Mouse (Mus musculus) kidney, embryonic 15.5 days (tissue): ENCODE data around the gene 0610009B22Rik. TPM values are rescaled to one million over a fixed set of nuclear protein-coding genes. Genes with fewer than 3 reads are reported as not detected.

Experiments
- ATAC-seq: fragments of 200-750 bp; cut with Nextera tagmentation; replicated peaks from 2 replicates; pipeline ENCODE4 v1.8.0; 2017; ENCODE audit warnings: moderate TSS enrichment; ENCODE audit not compliant: low FRiP score
- H3K27ac ChIP-seq: fragments of 300-500 bp; sonication (generic); 2 replicates; pipeline ENCODE4 v1.5.1; 2015; ENCODE audit warnings: mild to moderate bottlenecking, inconsistent platforms
- H3K27me3 ChIP-seq: fragments of 300-500 bp; sonication (generic); 2 replicates; pipeline ENCODE4 v1.6.1; 2015; ENCODE audit warnings: inconsistent platforms
- H3K36me3 ChIP-seq: fragments of 300-500 bp; sonication (generic); 2 replicates; pipeline ENCODE4 v1.6.1; 2015; ENCODE audit warnings: inconsistent platforms
- H3K4me1 ChIP-seq: fragments of 300-500 bp; sonication (generic); 2 replicates; pipeline ENCODE4 v1.6.1; 2015; ENCODE audit warnings: inconsistent platforms
- H3K4me2 ChIP-seq: fragments of 300-500 bp; sonication (generic); 2 replicates; pipeline ENCODE4 v1.6.1; 2015; ENCODE audit warnings: moderate library complexity, mild to moderate bottlenecking, inconsistent platforms
- H3K4me3 ChIP-seq: fragments of 300-500 bp; sonication (generic); replicated peaks from 2 replicates; pipeline ENCODE4 v1.5.1; 2015; ENCODE audit warnings: mild to moderate bottlenecking, inconsistent platforms
- H3K9ac ChIP-seq: fragments of 300-500 bp; sonication (generic); 2 replicates; pipeline ENCODE4 v1.6.1; 2015; ENCODE audit warnings: mild to moderate bottlenecking, inconsistent platforms
- H3K9me3 ChIP-seq: fragments of 300-500 bp; sonication (generic); replicated peaks from 2 replicates; pipeline ENCODE4 v1.6.1; 2016; ENCODE audit warnings: inconsistent platforms
- WGBS: fragments of 180-500 bp; shearing (Covaris S2); methylation state at CpG from one replicate; pipeline ENCODE4 v1.1.7; 2015; ENCODE audit warnings: mixed read lengths; 5-methylcytosine and 5-hydroxymethylcytosine counted together
- polyA plus RNA-seq: library from polyadenylated mRNA; unstranded; fragments of >200 nt; fragmentation: Nextera tagmentation; extraction: Ambion mirVana; gene quantifications from 2 replicates; pipeline ENCODE4 v1.2.1, GENCODE M21; 2015

Gene 0610009B22Rik
- polyA plus RNA-seq, 1 experiment from 2014 or later = 107 TPM

GRCm38 (mm10) chr11:51656798-51657521, 31.7 kb downstream of the 0610009B22Rik start:
- Histone ChIP-seq H3K9ac (no peak overlapping the region), H3K27ac (peak overlapping the region; percentile 45), H3K9me3 (no peaks in the 10 kb centered on the region), H3K36me3 (peaks cover 5% of the 10 kb centered on the region; the same call in 1 of the 2 replicates), H3K27me3 (no peaks in the 10 kb centered on the region), H3K4me3 (no peak overlapping the region), H3K4me2 (no peak overlapping the region), H3K4me1 (peaks cover 25% of the 10 kb centered on the region)
- WGBS = 44% methylated on average over 10 of the region's 10 CpGs
- ATAC-seq = peak; percentile 43

- H3K9ac ChIP-seq = no peak overlapping the region
- ATAC-seq = no peak
- WGBS = 95% methylated on average over 3 of the region's 3 CpGs
- no peak overlapping the region for H3K4me3 ChIP-seq
- H3K27me3 ChIP-seq = no peaks in the 10 kb centered on the region
- no peak overlapping the region for H3K4me2 ChIP-seq
- H3K4me1 ChIP-seq = peaks cover 38% of the 10 kb centered on the region
- no peak overlapping the region for H3K27ac ChIP-seq
- H3K36me3 ChIP-seq = peaks cover 5% of the 10 kb centered on the region; the same call in 1 of the 2 replicates
- H3K9me3 ChIP-seq = no peaks in the 10 kb centered on the region
Measured at GRCm38 (mm10) chr11:51654891-51655290, 33.8 kb downstream of the 0610009B22Rik start.

- Histone ChIP-seq H3K4me1 (peaks cover 44% of the 10 kb centered on the region), H3K9me3 (no peaks in the 10 kb centered on the region), H3K4me2 (no peak overlapping the region), H3K27me3 (no peaks in the 10 kb centered on the region), H3K27ac (no peak overlapping the region), H3K9ac (no peak overlapping the region), H3K36me3 (peaks cover 5% of the 10 kb centered on the region; the same call in 1 of the 2 replicates), H3K4me3 (no peak overlapping the region)
- ATAC-seq = no peak
- 72% methylated on average over 6 of the region's 6 CpGs for WGBS
Measured at GRCm38 (mm10) chr11:51653736-51654135, 34.9 kb downstream of the 0610009B22Rik start.

GRCm38 (mm10) chr11:51652889-51653418, 35.7 kb downstream of the 0610009B22Rik start:
- H3K4me2 ChIP-seq = no peak overlapping the region
- peaks cover 44% of the 10 kb centered on the region for H3K4me1 ChIP-seq
- no peaks in the 10 kb centered on the region for H3K27me3 ChIP-seq
- ATAC-seq = no peak
- no peak overlapping the region for H3K9ac ChIP-seq
- no peak overlapping the region for H3K4me3 ChIP-seq
- H3K36me3 ChIP-seq = peaks cover 5% of the 10 kb centered on the region; the same call in 1 of the 2 replicates
- H3K9me3 ChIP-seq = no peaks in the 10 kb centered on the region
- WGBS = 90% methylated on average over 4 of the region's 4 CpGs
- no peak overlapping the region for H3K27ac ChIP-seq

GRCm38 (mm10) chr11:51650691-51651515, 37.8 kb downstream of the 0610009B22Rik start, which contains the start of the genes N4bp3 and D930048N14Rik:
Gene N4bp3 (minus strand): TSS chr11:51650842.
Gene D930048N14Rik (plus strand): TSS chr11:51650954.
- Histone ChIP-seq H3K27me3 (no peaks in the 10 kb centered on the region), H3K4me2 (peak within 1 kb of the TSS; percentile 97), H3K27ac (peak within 1 kb of the TSS; percentile 83), H3K9me3 (no peaks in the 10 kb centered on the region), H3K36me3 (peaks cover 5% of the 10 kb centered on the region; the same call in 1 of the 2 replicates), H3K4me1 (peaks cover 50% of the 10 kb centered on the region), H3K9ac (peak within 1 kb of the TSS; percentile 68), H3K4me3 (peak within 1 kb of the TSS; percentile 61)
- peak; percentile 73 for ATAC-seq
- under 1% methylated on average over 70 of the region's 70 CpGs for WGBS

GRCm38 (mm10) chr11:51650261-51650660, 38.4 kb downstream of the 0610009B22Rik start:
- peak overlapping the region; percentile 68 for H3K9ac ChIP-seq
- no peaks in the 10 kb centered on the region for H3K27me3 ChIP-seq
- peak overlapping the region; percentile 97 for H3K4me2 ChIP-seq
- peak overlapping the region; percentile 61 for H3K4me3 ChIP-seq
- H3K36me3 ChIP-seq = peaks cover 10% of the 10 kb centered on the region
- H3K4me1 ChIP-seq = peaks cover 56% of the 10 kb centered on the region
- ATAC-seq = peak; percentile 30
- H3K27ac ChIP-seq = peak overlapping the region; percentile 83
- 0% methylated on average over 30 of the region's 30 CpGs for WGBS
- no peaks in the 10 kb centered on the region for H3K9me3 ChIP-seq

- Histone ChIP-seq H3K9ac (peak overlapping the region; percentile 68), H3K27ac (peak overlapping the region; percentile 83; the same call in 1 of the 2 replicates), H3K9me3 (no peaks in the 10 kb centered on the region), H3K27me3 (no peaks in the 10 kb centered on the region), H3K4me2 (peak overlapping the region; percentile 97), H3K4me3 (peak overlapping the region; percentile 61), H3K36me3 (peaks cover 14% of the 10 kb centered on the region), H3K4me1 (peaks cover 60% of the 10 kb centered on the region)
- 2% methylated on average over 7 of the region's 7 CpGs for WGBS
- 0 out of 2 replicates have a peak, but pooled peaks have one; percentile 19 for ATAC-seq
Measured at GRCm38 (mm10) chr11:51649889-51650199, 38.8 kb downstream of the 0610009B22Rik start.

GRCm38 (mm10) chr11:51649111-51649888, 39.4 kb downstream of the 0610009B22Rik start:
- ATAC-seq = no peak
- H3K4me1 ChIP-seq = peaks cover 60% of the 10 kb centered on the region
- WGBS = 33% methylated on average over 11 of the region's 11 CpGs

GRCm38 (mm10) chr11:51648566-51648965, 40.1 kb downstream of the 0610009B22Rik start:
- ATAC-seq = no peak
- H3K9ac ChIP-seq = peak overlapping the region; percentile 68; the same call in 1 of the 2 replicates
- peaks cover 62% of the 10 kb centered on the region for H3K4me1 ChIP-seq
- H3K9me3 ChIP-seq = no peaks in the 10 kb centered on the region
- H3K27ac ChIP-seq = peak overlapping the region; percentile 83
- H3K36me3 ChIP-seq = peaks cover 23% of the 10 kb centered on the region
- peak overlapping the region; percentile 61 for H3K4me3 ChIP-seq
- H3K27me3 ChIP-seq = no peaks in the 10 kb centered on the region
- 28% methylated on average over 3 of the region's 3 CpGs for WGBS
- peak overlapping the region; percentile 97 for H3K4me2 ChIP-seq

More at GRCm38 (mm10) chr11:51649111-51649888, 39.4 kb downstream of the 0610009B22Rik start:
- Histone ChIP-seq H3K36me3 (peaks cover 15% of the 10 kb centered on the region), H3K27ac (peak overlapping the region; percentile 83), H3K27me3 (no peaks in the 10 kb centered on the region), H3K9ac (peak overlapping the region; percentile 68), H3K4me3 (peak overlapping the region; percentile 61), H3K4me2 (peak overlapping the region; percentile 97), H3K9me3 (no peaks in the 10 kb centered on the region)

GRCm38 (mm10) chr11:51646751-51647667, 41.7 kb downstream of the 0610009B22Rik start:
- Histone ChIP-seq H3K4me3 (peak overlapping the region; percentile 5; the same call in 1 of the 2 replicates), H3K9me3 (no peaks in the 10 kb centered on the region), H3K4me1 (peaks cover 62% of the 10 kb centered on the region), H3K27ac (peak overlapping the region; percentile 84), H3K36me3 (peaks cover 38% of the 10 kb centered on the region), H3K27me3 (no peaks in the 10 kb centered on the region), H3K9ac (no peak overlapping the region), H3K4me2 (peak overlapping the region; percentile 97; the same call in 1 of the 2 replicates)
- ATAC-seq = no peak
- WGBS = 57% methylated on average over 15 of the region's 15 CpGs
